Mouse (Mus musculus) c-Kit-positive CD71-positive TER-119-negative erythroid progenitor cells, embryonic 14.5 days (primary cell): ENCODE results near the gene Tpgs1.

ENCODE experiments used
- DNase-seq: peaks from one replicate; pipeline ENCODE4 v3.0.0-alpha.2; 2013; ENCODE audit warnings: low read depth

Gene Tpgs1

DNA sequence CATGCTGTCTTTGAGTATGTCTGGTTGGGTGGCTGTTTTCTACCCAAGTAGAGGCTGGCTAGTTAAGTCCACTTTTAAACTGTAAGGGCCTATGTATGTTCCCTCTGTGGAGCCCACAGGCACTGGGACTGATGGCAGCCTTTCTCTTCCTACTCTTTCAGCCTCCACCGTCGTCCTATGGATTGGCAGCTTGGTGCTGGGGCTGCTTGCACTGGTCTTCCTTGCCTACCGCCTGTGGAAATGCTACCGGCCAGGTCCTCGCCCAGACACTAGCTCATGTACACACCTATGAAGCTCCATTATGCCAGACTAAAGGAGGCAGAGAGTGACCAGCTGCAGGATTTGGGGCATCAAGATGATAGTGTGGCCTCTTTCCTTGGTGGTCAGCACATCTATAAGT lies 1.1 kb upstream of the Tpgs1 start:
- no peak for DNase-seq

- DNase-seq = peak; percentile 39
Measured at GRCm38 (mm10) chr10:79669576-79670057, 448 bp downstream of the Tpgs1 start.

DNA sequence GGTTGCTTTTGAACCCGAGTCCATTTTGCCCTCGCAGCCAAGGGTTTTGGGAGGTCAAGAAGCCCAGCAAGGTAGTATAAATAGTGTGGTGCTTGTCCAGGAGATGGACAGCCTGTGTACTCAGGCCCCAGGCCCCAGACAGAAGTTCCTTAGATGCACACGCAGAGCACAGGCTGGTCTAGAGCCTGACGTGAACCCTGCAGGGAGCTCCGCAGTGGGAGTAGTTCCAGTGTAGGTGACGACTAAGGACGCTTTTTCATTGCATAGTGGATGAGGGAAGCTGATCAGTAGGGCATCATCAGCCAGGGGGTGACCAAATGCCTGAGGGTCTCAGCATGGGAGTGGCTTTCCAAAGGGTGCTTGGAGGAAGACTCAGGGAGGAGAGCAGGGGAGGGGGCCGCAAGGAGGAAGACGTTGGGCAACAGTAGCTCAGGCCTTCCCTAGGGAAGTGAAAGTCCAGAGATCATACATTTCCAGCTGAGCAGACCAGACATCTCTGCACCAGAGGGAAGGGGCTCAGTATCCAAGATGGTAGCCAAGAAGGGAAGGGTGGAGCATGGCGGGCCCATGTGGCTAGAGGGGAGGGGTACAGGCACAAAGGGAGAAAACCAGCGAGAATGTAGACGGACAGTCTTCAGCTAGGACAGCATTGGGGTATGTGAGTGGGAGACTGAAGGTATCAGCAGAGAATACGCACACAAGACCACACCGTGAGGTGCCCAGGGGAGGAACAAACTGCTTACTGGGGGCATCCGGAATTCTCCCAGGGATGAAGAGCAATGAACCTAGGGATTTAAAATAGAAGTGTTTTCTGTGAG lies 1.1 kb downstream of the Tpgs1 start:
- no peak for DNase-seq

DNA sequence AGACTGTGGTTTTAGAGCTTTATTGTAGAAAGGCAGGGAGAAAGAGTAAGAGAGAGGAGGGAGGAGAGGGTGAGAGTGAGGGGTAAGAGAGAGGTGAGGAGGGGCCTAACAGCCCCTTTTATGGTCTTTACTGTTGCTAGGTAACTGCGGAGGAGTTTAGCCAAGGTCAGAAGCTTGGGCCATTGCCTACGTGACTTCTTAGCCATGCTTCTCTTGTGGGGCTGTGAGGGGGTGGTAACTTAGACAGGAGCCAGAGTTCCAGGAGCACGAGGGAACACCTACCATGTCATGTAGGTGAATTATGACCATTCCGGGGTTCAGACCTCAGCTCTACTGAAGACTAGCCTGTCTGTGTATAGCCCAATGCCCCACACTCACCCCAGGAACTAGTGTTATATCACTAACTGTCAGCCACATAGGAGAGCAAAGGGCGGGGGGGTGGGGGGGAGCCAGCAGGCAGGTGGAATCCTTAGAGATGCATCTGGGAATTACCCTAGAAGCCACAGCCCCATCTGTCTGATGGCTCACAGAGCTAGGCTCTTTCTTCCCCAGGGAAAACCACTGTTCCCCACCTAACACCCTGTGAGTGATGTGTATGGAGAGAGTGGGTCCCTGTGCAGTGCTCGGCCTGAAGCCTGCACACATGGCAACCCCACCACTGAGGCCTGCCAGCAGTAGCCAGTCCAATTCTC lies 2.4 kb downstream of the Tpgs1 start:
- DNase-seq = no peak

DNA sequence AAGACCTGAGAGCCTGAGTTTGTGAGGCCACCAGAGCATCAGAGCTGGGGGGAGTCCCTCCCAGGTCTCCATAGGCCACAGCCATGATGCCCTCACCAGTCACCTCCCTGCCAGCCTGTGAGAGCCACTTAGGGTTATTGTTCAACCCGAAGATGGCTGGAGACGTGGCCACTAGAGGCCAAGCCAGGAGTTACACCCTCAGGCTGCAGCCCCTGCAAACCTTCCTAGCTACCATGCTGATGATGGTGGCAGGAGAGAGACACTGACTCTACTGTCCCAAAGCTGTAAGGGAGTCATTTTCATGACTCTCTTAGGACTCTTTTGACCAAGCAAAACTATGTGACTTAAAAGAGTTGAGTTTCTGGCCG lies 2.9 kb downstream of the Tpgs1 start:
- DNase-seq = no peak

- DNase-seq = no peak
Measured at GRCm38 (mm10) chr10:79673054-79673453, 3.9 kb downstream of the Tpgs1 start.

DNA sequence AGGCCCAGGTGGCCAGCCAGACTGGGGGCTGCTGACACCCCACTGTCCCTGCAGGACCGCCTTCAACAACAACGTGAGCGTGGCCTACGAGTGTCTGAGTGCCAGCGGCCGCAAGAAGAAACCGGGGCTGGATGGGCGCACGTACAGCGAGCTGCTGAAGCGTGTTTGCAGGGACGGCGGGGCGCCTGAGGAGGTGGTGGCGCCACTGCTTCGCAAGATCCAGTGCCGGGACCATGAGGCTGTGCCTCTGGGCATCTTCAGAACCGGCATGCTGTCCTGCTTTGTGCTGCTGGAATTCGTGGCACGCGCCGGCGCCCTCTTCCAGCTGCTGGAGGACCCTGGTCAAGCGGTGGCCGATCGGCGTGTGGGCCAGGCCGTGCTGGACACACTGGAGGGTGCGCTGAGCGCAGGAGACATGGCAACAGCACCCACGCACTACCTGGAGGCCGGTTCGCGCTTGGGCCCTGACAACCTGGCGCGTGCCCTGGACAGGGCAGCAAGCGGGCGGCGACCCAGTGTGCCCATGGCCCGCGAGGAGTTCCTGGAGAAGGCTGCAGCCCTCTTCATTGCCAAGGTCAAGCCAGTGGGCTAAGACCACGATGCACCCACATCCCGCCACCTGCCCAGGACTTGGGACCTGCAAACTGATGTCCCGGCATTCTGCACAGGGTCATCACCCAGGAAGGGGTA lies 6.3 kb downstream of the Tpgs1 start:
- no peak for DNase-seq

- no peak for DNase-seq
Measured at GRCm38 (mm10) chr10:79680606-79681495, 11.7 kb downstream of the Tpgs1 start.

GRCm38 (mm10) chr10:79681591-79682245 lies 12.5 kb downstream of the Tpgs1 start, which contains the start of gene Cdc34:
Cdc34 (plus strand) TSS chr10:79682195.
- DNase-seq = peak; percentile 94

DNA sequence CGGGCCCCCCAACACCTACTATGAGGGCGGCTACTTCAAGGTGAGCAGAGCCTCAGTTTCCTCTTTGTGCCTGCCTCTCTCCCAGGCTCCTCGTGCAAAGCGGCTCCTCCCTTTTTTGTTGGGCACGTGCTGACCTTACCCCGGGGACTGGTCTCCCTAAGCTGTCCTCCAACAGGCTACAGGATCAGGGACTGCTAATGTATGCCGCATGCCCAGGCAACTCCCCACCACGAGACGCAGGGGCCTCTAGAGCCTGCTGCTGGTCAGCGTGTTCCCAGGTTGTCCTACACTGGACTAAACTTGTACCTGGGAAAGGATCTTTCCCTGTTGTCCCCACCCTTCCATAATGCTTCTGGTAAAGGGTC lies 13.4 kb downstream of the Tpgs1 start:
- no peak for DNase-seq

GRCm38 (mm10) chr10:79682916-79683582 lies 13.9 kb downstream of the Tpgs1 start:
- no peak for DNase-seq

DNA sequence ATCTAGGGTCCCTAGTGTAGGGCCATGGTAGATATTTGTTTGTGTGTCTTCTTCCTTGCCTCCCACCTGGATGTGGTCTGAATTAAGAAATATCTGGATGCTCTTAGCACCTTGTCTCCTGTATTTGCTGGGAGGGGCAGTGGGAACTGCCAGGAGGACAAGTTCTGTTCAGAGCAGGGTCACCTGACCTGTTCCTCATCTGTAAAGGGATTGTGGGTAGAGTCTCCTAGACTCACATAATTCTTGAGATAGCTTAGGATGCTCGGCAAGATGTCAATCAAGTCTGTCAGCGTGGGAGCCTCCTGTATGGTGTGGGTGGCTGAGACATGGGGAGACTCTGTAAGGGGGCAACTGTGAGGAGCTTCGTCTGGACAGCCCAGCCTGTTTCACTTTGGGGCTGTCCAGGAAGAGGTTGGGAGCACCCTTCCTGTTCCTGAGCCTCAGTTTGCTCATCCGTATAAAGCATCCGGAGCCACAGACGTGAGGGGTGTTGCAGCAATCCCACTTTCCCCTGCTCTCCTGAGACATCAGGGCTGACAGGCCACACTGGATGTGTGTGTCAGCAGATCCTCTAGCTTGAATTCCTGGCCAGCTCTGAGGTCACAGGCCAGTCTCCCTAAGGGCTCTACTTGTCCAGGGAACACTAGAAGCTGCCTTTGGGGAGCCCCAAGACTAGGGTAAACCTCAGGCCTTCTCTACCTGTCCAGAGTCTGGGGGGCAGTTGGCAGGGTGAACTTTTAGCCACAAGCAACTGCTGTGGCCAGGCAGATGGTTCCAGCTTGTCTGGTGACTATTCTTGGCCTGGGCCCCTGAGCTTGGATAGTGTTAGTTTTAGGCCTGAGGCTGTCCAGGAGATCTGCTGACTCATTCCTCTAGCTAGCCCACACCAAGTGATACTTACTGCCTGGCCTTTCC lies 14.8 kb downstream of the Tpgs1 start:
- no peak for DNase-seq

DNA sequence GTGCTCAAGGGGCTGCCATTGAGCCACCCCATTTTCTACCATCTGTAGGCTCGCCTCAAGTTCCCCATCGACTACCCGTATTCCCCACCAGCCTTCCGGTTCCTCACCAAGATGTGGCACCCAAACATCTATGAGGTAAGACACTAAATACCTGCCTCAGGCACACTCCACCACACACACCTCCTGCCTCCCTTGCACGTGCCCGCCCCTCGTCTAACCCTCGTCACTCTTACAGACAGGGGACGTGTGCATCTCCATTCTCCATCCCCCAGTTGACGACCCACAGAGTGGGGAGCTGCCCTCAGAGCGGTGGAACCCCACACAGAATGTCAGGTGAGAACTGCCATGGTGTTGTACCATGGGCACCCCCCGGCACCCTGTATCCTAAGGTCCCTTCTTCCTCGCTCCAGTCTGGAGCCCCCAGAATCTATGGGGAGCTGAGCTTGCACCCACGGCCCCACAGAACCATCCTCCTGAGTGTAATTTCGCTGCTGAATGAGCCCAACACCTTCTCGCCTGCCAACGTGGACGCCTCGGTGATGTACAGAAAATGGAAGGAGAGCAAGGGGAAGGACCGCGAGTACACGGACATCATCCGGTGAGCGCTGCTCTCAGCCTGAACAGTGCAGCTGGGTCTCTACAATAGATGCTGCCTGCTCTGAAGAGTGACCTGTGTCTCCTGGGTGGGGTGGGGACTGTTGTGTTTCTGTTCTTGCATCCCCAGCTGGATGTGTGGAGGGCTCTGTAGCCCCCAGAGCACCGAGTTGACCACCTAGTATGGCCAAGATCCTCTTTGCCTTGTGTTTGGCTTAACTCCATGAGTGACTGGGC lies 15.8 kb downstream of the Tpgs1 start:
- no peak for DNase-seq

GRCm38 (mm10) chr10:79686219-79686618 lies 17.1 kb downstream of the Tpgs1 start:
- DNase-seq = no peak

DNA sequence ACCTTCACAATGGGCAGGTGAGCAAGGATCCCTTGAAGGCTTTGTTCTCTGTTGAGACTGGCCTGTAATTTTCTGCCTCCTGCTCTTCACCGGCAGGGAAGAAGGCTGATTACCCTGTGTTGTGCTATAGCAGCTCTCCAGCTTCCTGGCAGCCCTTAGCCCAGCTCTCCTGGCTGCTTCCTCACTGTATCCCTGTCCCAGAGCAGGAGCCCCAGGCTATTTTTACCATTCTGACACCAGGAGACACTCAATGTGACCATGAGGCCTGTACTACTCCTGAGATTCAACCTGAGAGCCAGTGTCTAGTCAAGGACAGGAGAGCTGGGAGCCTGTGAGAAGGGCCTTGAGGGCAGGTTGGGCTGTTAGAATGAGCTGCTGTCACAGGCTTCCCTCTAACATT lies 17.5 kb downstream of the Tpgs1 start:
- DNase-seq = no peak

- no peak for DNase-seq
Measured at GRCm38 (mm10) chr10:79687513-79687912, 18.3 kb downstream of the Tpgs1 start.

GRCm38 (mm10) chr10:79688720-79689119 lies 19.6 kb downstream of the Tpgs1 start, which contains the start of gene Gzmm:
Gzmm (plus strand) TSS chr10:79689020.
- DNase-seq = no peak

DNA sequence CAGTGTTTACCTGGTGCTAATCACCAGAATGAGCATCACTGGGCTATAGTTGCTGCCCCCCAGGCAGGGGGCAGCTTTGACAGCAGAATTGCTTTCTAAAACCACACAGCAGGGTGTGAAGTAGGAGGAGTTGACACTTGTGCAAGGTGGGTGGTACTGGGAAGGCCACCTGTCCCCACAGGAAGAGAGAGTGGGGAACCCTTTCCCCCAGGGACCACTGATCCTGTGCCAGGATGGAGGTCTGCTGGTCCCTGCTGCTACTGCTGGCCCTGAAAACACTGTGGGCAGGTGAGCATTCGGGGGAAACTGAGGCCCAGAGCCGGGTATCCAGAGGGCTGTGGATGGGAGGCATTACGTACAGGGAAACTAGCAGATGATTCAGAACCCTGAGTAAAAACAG lies 20.0 kb downstream of the Tpgs1 start:
- DNase-seq = no peak
